19 mouse cellular contexts compared by ENCODE assay signal in genomic region chr1:88264869-88265240, GRCm38 (mm10). TPM values are rescaled to one million over a fixed set of nuclear protein-coding genes. Genes with fewer than 3 reads are reported as not detected.
A peak's percentile ranks its signal among the peaks of the same experiment; 100 is the strongest.
DNase-seq lines count a peak whose midpoint lies in the region.
"Had no signal": no experiment of that assay in that cellular context is flagged by ENCODE, and none has a peak within 500 bp of the region (broad histone marks: within the 10 kb centered on the region; RNA-seq: fewer than 3 reads in every experiment).

No protein-coding gene starts in this region.

- DNase-seq in adrenal gland, postnatal 14 days, result peak; percentile 74
- DNase-seq in adrenal gland, postnatal 4 days (ENCODE audit: low spot score in 2 of 2), result no peak
- DNase-seq in left cerebral cortex, postnatal 4 days, result peak; percentile 51
- no peak for DNase-seq in left cerebral cortex, postnatal 36 days (ENCODE audit: low spot score in 2 of 2)
- DNase-seq in thymus, postnatal 4 days, result peak; percentile 22
- DNase-seq in thymus, adult 18-20 months, result no peak
- no peak for DNase-seq in cerebellum, adult 8-10 months
- DNase-seq: cerebellum, adult 11 months; heart, postnatal 14 days; kidney, adult 2 months; lung, embryonic 14.5 days; retina, postnatal 1 day; right cerebral cortex, postnatal 14 days; thymus, adult 2 months had no signal

- intact Hi-C loops in left cerebral cortex, postnatal 4 days (cut with DNase I), result no loop called here
- intact Hi-C loops in left cerebral cortex, postnatal 36 days (cut with DNase I), result no loop called here

RNA-seq across cellular contexts. Expression of gene Hjurp, which starts 12.6 kb away (rescaled TPM):
- total RNA-seq in adrenal gland, postnatal 14 days (2021), result 57.7 and 64.9 TPM in 2 replicates
- 100 to 1,000 TPM; 124 to 130 TPM for total RNA-seq in adrenal gland, postnatal 4 days (2021)
- 10 to 100 TPM; 75.3 to 78.8 TPM for total RNA-seq in left cerebral cortex, postnatal 4 days (2021)
- total RNA-seq in left cerebral cortex, postnatal 36 days (2021), result 10 to 100 TPM; 33.0 to 38.9 TPM

RNA-seq across cellular contexts. Expression of gene Trpm8, which starts 12.6 kb away (rescaled TPM):
- total RNA-seq in adrenal gland, postnatal 14 days (2021), result not detected in 2 replicates
- total RNA-seq in adrenal gland, postnatal 4 days (2021), result under 1 TPM in 1 of 2 experiments, not detected in 1; 0.06 TPM
- 1 to 10 TPM in 1 of 2 experiments, under 1 TPM in 1; 0.82 to 1.2 TPM for total RNA-seq in left cerebral cortex, postnatal 4 days (2021)
- total RNA-seq in left cerebral cortex, postnatal 36 days (2021), result under 1 TPM in 1 of 2 experiments, not detected in 1; 0.25 TPM
- total RNA-seq: gastrocnemius, adult 8-10 months; granulocyte monocyte progenitor cell, adult 5-6 weeks; heart, postnatal 14 days; megakaryocyte-erythroid progenitor cell, adult 5-6 weeks had no signal

RNA-seq across cellular contexts. Expression of gene Mroh2a, which starts 38.1 kb away (rescaled TPM):
- 0.04 and 0.26 TPM in 2 replicates for total RNA-seq in adrenal gland, postnatal 14 days (2021)
- total RNA-seq in adrenal gland, postnatal 4 days (2021), result under 1 TPM; 0.20 to 0.42 TPM
- under 1 TPM; 0.04 to 0.20 TPM for total RNA-seq in left cerebral cortex, postnatal 4 days (2021)
- total RNA-seq in left cerebral cortex, postnatal 36 days (2021), result under 1 TPM in 1 of 2 experiments, not detected in 1; 0.07 TPM
- total RNA-seq: gastrocnemius, adult 8-10 months had no signal

RNA-seq across cellular contexts. Expression of gene Ugt1a1, which starts 53.1 kb away (rescaled TPM):
- total RNA-seq in adrenal gland, postnatal 14 days (2021), result 11.5 and 47.2 TPM in 2 replicates
- 10 to 100 TPM in 1 of 2 experiments, 1 to 10 TPM in 1; 1.5 to 43.6 TPM for total RNA-seq in adrenal gland, postnatal 4 days (2021)
- under 1 TPM in 1 of 2 experiments, not detected in 1; 0.34 TPM for total RNA-seq in left cerebral cortex, postnatal 4 days (2021)
- total RNA-seq in left cerebral cortex, postnatal 36 days (2021), result under 1 TPM in 1 of 2 experiments, not detected in 1; 0.18 TPM
- total RNA-seq: heart, postnatal 14 days; left cerebral cortex, postnatal 10 days; megakaryocyte-erythroid progenitor cell, adult 5-6 weeks had no signal

RNA-seq across cellular contexts. Expression of gene Dnajb3, which starts 59.3 kb away (rescaled TPM):
- 2.6 and 2.8 TPM in 2 replicates for total RNA-seq in adrenal gland, postnatal 14 days (2021)
- total RNA-seq in adrenal gland, postnatal 4 days (2021), result 1 to 10 TPM; 3.3 to 4.2 TPM
- total RNA-seq in left cerebral cortex, postnatal 4 days (2021), result 1 to 10 TPM; 4.9 to 5.9 TPM
- total RNA-seq in left cerebral cortex, postnatal 36 days (2021), result 1 to 10 TPM; 2.2 to 2.5 TPM
- total RNA-seq: gastrocnemius, adult 8-10 months; granulocyte monocyte progenitor cell, adult 5-6 weeks; liver, adult 2 months had no signal

Comparison
In these comparisons a context has a peak if more than half of its experiments do, and no peak if none do; other contexts are left out.
1. DNase-seq: peak in adrenal gland, postnatal 14 days (single experiment), left cerebral cortex, postnatal 4 days (single experiment) and thymus, postnatal 4 days (single experiment); none in adrenal gland, postnatal 4 days (0 of 2), left cerebral cortex, postnatal 36 days (0 of 2), thymus, adult 18-20 months (0 of 2) and cerebellum, adult 8-10 months (single experiment).